Mouse (Mus musculus): ENCODE results near the gene Pik3r6. TPM values are rescaled to one million over a fixed set of nuclear protein-coding genes. Genes with fewer than 3 reads are reported as not detected.

Pik3r6 gene
- total RNA-seq, 2 experiments from 2014 or later = 3.0 to 3.1 TPM

DNA sequence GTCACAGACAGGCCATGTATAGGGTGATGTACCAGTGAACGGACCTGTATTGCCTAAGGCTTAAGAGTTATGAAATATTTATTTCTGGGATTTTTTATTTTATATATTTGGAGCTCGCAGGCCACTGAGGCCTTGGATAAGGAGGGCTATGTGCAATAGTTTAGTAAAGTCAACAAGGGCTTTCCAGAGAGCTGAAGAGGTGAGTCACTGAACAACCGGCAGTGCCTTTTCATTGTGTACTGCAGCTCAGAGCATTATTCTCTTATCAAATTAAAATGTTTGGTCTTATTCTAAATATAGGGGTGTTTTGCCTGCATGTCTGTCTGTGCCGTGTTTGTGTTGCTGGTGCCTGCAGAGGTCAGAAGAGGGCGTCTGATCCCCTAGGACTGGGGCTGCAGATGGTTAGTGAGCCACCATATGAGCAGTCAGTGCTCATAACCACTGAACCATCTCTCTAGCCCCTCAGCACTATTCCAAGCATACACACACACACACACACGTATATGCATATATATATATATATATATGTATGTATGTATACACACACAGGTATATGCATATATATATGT lies 14.5 kb upstream of the Pik3r6 start:
- DNase-seq = no peak

DNA sequence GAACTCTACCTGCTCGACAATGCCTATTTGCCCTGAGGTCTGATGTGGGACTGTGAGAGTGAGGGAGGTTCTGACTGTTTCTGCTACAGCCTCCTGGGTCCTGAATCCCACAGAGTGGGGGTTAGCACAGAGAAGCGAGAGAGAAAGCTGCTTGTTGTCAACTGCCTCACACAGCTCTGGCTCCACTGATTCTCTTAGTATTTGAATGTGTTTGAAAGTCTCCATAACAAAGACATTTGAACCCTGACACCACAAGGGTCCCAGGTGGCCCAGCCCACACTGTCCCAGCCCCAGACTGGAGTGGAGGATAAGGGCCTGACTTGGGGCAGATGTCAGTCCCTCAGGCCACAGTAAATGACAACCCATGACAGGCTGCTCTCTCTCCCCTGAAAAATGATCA lies 13.6 kb upstream of the Pik3r6 start:
- no peak for DNase-seq

DNA sequence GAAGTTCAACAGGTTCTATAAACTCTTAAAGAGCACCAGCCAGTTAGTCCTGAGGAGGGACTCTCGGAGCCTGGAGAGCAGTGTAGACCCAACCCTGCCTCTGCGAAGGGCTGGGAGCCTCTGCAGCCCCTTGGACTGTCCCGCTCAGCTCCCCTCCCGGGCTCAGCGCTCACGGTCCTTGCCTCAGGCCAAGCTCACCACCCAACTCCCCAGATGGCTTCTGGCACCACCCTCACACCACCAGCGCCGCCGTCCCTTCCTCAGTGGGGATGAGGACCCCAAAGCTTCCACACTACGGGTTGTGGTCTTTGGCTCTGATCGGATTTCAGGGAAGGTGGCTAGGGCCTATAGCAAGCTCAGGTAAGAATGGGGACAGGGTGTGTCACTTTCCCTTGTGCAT lies 10.2 kb upstream of the Pik3r6 start:
- DNase-seq = no peak

DNA sequence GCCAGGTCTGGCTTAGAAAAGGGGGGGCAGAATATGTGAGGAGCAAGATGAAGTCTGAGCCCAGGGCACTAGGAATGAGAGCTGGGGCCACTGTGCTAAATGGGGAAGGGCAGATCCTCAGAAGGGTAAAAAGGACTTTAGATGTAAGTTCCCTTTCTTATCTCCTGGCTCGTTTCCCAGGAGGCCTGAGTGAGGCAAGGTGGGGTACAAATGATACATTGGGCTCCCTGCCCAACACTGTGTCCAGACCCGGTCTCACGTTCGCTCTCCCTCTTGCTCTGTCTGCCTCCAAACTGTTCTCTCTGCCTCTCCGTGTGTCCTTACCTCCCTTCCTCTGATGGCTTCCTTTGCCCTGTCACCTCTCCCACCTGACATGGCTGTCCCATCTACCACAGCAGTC lies 9.1 kb upstream of the Pik3r6 start:
- DNase-seq = no peak

DNA sequence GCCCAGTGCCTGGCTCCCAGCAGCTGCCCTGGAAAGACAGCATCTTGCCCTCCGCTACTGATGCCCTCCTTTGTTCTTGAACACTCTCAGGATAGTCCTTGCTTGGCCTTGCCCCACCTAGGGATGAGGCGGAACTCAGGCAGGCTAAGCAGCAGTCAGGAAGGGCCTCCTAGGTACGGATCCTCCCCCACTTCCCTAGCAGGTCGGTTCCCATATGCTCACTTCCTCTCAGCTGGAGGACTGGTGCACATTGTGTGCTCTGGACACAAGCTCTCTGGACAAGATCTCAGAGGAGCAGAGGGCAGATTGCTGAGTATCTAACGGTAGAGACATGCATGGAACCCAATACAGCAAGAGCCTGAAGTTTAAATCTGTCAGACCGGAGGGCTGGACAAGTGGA lies 5.7 kb upstream of the Pik3r6 start:
- no peak for DNase-seq

DNA sequence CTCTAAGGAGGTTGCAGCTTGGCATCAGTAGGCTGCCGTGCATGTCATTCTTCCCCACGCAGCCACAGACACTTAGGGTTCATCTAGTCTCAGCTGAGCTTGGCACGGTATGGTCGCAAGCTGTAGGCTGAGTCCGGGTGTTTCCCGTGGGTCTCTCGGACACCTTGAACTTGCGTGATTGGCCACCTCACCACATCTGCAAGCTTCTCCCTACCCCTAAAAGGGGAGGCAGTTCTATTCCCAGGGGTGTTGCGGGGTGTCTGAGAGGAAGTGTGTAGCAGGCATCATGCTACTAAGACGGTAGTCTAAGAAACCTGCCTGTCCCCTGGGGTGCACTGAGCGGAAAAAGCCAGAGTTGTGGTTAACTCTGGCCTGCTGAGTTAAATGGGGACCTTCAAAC lies 4.3 kb upstream of the Pik3r6 start:
- no peak for DNase-seq

DNA sequence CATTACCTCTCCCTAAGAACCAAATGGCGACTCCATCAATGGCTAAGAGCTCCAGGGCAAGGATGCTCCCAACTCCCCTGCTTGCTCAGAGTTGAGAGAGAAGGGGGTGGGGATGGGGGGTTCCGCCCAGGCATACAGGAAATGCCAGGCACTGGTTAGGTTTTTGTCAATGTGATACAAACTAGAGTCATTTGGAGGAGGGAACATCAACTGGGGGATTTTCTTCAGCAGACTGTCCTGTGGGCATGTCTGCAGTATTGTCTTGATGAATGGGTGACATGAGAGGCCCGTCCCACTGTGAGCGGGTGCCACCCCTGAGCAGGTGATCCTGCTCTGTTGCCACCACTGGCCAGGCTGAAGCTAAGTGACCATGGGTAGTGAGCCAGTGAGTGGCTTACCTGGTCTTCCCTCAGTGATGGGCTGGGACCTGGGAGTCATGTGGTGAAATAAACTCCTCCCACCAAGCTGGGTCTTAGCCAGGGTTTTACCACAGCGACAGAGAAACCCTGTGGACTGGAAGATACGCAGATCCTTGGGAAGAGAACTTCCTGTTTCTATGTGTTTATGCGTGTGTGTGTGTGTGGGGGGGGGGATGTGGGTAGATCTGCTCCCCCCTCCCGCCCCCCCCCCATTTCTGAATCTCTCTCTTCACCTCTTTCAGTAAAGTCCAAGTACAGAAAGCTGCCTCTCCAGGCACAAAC lies 3.7 kb upstream of the Pik3r6 start:
- no peak for DNase-seq

DNA sequence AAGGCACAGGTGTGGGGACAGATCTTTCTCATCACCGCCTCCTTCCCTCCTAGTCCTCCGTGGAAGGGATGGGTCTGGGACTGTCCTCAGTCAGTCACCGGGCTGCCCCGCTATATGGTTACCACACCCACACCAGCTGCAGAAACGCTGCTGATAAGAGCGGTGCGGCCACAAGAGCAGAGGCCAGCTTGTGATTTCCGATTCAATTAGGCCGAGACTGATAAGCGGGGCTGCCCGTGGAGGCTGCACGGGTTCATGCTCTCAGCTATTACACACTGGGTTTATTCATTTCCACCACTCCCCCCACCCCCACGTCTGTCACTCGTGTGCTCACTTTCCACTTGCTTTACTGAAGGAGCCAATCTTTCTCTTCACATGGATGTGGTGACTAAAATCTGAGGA lies 1.9 kb upstream of the Pik3r6 start:
- DNase-seq = no peak

DNA sequence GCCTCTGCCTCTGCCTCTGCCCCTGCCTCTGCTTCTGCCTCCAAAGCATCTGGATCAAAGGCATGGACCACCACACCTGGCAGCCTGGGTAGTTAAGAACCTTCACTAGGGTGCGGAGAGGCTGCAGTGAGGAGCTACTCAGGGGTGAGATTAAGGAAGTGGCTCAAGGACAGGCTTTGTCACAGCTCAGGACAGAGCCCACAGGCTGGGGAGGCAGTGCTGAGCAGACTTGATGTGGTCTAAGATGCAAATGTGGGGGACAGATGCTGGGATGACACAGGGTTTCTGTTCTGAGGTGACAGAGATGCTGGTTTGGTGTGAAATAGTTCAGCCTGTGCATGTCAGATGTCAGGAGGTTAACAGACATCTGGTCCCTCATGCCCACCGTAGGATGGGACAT lies 411 bp upstream of the Pik3r6 start:
- no peak for DNase-seq

DNA sequence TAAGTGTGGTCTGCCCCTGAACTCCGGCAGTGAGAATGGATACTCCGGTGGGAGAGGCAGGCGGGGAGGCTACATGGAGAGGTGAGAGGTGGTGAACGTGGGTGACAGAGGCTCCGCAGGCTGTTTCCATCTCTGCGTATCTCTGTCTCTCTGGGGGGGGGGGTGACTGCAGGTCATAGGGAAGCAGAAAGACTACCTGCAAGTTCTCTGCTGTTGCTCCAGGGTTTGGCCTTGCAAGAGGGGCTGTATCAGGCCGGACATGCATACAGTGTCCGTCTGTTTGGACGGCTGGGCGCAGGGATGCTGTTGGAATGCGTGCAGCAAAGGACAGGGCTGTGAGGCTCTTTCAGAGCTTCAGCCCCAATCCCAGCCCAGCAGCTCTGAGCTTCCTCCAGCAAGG lies 2.1 kb downstream of the Pik3r6 start:
- no peak for DNase-seq

DNA sequence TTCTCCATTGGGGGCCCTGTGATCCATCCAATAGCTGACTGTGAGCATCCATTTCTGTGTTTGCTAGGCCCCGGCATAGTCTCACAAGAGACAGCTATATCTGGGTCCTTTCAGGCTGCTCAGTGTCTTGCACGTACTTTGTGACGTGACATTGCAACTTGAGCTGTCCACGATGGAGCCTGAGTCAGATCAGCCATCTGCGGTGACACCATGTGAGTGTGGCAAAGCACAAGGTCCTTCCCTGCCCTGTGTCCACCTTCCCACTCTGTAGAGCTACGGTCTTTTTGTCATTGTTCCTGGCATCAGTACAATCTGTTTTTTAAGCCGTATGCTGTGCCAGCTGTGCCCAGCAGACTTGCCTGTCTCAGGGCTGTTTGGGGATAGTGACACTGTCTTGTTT lies 4.4 kb downstream of the Pik3r6 start:
- no peak for DNase-seq

DNA sequence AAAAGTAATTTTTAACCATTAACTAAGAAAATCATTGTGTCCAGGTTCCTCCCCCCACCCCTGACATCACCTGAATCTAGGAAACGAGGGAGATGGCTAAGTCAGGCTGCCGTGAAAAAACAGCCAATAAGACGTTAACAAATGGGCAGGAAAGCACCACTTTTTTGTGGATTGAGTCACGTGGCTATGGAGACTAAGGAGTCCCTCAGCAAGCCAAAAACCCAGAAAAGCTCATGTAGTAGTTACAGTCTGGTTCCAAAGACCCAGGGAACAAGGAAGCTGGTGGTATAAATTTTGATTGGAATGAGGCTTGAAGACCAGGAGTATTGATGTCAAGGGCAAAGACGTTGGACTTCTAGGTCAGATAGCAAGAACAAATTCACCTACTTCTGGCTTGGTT lies 5.8 kb downstream of the Pik3r6 start:
- DNase-seq = no peak

DNA sequence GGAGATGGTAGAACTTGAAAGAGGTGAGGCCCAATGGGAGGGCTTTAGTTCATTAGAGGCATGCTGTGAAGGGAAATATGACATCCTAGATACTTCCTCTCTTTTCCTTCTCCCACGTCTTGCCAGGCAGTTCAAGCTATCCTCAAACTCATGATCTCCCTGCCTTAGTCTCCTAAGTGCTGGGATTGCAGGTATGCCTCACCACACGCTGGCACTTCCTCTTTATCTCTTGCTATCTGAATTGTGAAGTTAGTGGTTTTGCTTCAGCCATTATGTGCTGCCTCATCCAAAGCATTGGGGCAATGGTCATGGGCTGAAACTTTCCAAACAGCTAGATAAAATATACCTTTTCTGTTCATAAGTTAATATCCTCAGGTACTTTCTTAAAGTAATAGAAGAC lies 6.4 kb downstream of the Pik3r6 start:
- no peak for DNase-seq

DNA sequence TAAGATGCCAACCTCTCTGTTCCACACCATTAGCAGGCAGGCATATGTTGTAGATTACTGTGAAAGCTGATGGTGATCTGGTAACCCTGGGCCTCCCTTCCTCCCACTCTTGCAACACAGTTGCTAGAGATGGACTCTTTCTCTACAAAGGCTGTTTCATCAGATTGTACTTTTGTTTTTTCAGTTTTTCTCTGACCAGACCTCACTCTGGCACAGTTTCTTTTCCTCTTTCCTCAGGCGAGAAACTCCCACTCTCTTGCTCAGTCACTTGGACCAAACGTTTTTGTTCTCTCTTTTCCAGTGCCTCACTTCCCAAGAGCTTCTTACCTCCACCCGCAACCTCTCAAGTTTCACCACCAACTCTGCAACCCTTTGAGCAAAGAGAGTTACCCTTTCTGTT lies 11.2 kb downstream of the Pik3r6 start:
- DNase-seq = no peak

DNA sequence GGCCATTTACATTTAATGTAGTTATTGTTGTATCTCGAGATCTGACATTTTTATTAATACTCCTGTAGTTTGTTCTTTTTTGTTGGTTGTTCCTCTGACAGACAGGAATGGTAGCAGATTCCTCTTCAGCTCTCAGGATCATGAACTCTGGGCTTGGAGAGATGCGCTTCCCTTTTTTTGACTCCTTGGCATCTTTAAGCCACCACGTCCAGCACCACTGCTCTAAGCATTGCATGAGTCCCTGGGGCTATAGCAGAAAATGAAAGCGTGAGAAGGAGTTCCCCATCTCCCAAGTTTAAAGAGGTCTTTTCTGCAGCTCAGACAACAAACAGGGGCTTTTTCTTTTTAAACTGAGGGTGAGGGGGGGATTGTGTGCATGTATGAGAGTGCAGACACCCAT lies 16.5 kb downstream of the Pik3r6 start:
- no peak for DNase-seq

DNA sequence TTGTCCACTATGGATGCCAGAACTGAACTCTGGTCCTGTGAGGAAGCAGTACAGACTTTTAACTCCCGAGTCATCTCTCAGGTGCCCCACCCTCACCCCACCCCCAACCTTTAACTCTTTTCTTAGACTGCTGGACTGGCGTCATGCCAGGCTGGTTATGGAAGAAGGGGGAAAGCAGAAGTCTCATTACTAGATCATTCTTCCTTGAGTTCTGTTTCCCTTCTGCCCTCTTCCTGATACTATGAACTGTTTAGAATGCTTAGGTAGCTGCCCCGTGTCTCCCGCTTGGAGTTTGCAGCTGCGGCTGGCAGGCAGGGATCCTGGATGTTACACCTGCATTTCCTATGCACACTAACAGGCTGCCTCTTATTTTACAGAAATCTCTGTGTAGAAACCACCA lies 17.0 kb downstream of the Pik3r6 start:
- no peak for DNase-seq

DNA sequence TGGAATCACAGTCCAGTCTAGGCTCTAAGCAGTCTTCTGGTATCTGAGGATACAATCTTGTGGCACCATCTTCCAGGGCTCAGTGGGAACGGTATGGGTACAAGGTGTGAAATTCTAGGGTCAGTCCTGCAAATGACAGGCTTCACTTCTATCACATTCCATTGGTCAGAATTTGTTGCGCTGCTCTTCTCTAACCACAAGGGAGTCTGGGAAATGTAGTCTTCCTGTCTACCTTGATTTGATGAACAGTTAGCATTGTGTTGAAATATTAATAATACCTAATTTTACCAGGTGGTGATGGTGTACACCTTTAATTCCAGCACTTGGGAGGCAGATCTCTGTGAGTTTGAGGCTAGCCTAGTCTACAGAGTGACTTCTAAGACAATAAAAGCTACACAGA lies 17.6 kb downstream of the Pik3r6 start:
- no peak for DNase-seq

DNA sequence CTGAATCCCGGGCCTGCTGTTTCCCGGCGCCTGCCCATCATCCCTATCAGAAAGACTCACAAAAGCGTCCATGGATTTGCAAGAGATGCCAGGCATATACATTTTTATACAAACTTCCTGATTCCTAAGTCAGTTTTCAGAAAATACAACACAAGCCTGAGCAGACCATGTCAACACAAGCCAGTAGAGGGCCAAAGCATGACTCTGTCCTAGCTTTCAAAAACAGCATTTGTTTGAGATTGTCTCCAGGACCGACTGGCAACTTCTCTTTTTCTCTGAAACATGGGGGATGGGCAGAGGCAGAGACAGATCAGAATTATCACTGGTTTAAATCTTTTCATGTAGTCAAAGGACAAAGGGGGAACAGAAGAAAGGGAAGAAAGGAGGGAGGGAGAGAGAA lies 18.5 kb downstream of the Pik3r6 start:
- no peak for DNase-seq

DNA sequence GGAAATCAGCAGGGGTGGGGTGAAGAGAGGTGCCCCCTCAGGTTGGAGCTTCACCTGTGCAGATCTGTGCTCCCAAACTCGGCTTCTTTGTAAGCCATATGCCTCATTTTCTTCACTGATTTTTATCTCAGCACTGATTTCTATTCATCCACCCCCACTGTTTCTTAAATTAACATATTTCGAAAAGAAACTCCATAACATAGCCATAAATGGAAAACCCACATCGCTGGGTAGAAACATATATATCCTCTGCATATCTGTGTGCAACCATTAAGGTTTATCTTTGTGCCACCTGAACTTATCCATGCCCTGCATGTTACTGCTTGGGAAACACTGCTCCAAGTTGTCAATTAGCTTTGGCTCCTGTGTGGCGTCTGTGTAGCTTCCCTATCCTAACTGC lies 23.6 kb downstream of the Pik3r6 start:
- DNase-seq = no peak

DNA sequence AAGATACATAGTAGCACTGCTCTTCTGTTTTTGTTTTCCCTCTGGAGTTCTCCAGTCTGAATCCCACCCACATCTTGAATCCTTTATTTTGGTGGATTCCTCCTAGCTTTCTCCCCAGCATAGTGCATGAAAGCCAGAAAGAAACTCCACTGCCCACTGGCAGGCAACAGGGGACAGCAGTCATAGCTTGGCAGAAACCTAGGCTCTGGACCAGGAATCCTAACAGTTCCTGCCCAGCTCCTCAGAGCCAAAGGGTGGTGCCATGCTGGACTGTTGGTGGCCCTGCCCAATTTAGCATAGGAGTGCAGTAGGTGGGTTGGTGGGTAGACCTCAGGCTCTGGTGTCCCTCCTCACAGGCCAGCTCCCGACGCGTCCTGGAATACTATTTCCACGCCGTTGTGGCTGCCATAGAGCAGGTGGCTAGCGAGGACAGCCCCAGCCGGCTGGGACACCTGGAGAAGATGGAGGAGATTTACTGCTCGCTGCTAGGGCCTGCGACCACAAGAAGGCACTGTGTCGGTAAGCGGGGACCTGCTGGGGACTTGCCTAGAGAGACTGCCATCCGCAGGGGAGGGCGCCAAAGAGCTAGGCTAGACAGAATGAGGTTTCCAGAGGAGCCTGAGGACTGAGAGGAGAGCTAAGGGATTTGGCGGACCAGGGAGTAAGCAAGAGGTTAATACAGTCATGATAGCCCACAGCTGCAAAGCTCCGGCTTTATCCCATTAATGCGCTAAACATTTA lies 28.4 kb downstream of the Pik3r6 start:
- DNase-seq = peak; percentile 57

DNA sequence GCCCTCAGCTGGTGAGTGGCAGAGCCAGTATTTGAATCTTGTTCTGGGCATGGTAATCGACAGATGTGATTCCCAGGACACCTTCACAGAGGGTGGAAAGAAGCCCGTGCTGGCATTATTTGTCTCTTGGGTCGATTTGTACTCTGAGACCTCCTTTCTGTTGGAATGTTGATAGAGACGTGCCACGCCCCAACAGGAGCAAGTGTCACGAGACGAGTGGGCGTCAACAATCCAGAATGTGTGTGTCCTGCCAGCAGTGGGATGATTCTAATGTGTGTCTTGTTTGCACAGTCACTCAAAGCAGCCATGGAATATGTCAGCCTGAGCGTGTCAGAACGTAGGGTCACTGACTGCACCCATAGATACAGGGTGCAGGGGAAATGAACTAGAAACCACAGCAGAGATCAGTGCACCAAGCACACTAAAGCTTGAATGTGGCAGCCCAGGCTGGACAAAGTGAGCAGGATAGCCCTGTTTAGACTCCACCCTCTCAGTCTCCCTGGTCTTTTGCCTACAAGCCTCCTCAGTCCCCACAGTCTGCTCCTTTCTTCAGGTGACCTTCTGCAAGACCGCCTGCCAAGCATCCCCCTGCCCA lies 29.2 kb downstream of the Pik3r6 start:
- no peak for DNase-seq

DNA sequence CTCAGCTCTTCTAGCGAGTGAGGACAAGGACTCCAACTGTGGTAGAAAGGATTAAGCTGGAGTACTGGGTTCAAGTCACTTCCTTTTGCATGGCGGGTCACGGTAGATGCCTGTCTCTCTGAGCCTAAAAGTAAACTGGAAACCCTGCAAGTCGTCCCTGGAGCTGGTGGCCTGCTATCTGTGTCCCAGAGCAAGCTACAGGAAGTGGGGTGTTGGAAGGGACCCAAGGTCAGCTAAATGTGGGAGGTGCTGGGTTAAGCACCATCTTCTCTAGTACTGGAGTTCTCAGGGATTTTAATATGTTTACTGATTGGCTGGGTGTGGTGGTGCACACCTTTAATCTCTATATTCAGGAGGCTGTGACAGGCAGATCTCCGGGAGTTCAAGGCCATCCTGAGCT lies 30.0 kb downstream of the Pik3r6 start:
- DNase-seq = no peak

DNA sequence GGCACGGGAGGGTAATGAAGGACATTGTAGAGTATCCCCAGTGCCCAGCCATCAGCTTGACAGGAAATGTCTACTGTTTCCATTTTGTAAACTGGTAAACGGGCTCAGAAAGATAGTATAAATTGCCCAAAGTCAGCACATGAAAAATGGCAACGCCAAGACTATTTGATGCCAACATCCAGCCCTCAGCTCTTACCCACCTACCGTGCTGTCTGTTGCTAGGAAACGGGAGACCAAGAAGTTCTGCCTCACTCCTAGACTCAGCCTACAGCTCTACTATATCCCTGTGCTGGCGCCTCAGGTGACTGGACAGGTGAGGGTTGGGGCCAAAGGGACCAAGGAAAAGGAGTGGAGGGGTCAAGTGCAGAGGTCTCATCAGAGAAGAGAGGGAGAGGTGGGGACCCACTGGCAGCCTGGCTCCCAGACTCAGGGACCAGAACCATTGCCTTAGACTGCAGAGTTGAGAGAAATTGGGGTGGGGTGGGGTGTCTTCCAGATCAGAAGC lies 31.2 kb downstream of the Pik3r6 start:
- no peak for DNase-seq
